In genomic region chr15:102188883-102189282, GRCm38 (mm10) we compare ENCODE assay signal across 12 mouse cellular contexts. TPM values are rescaled to one million over a fixed set of nuclear protein-coding genes. Genes with fewer than 3 reads are reported as not detected.
DNase-seq lines count a peak whose midpoint lies in the region; ATAC-seq and TF ChIP-seq lines count a peak whose summit lies in the region.
"Had no signal": no experiment of that assay in that cellular context is flagged by ENCODE, and none has a peak within 500 bp of the region (broad histone marks: within the 10 kb centered on the region; RNA-seq: fewer than 3 reads in every experiment).

No protein-coding gene starts in this region.

- DNase-seq in CH12.LX (ENCODE audit: extremely low read depth) = no peak
- peak; percentile 77 for DNase-seq in kidney, adult 11 months
- peak; percentile 70 to 83 for DNase-seq in kidney, postnatal 25 days
- no peak for DNase-seq in frontal cortex, adult 2 months (ENCODE audit: extremely low spot score in 1 of 2, low spot score in 1 of 2)
- DNase-seq: cerebellum, adult 11-12 months; embryo, embryonic 11 days; heart, adult 11 months; thymus, adult 18-20 months had no signal

- no peak overlapping the region for H3K9ac ChIP-seq in CH12.LX (ENCODE audit: insufficient read depth, low read depth)
- H3K9ac ChIP-seq in neural tube, embryonic 15.5 days (replicated peaks) = no peak overlapping the region
- H3K9ac ChIP-seq: midbrain, embryonic 13.5 days had no signal

- no peaks in the 10 kb centered on the region for H3K79me2 ChIP-seq in CH12.LX (replicated peaks; ENCODE audit: control insufficient read depth, extremely low read depth, insufficient read depth, poor library complexity, severe bottlenecking)

- H3K36me3 ChIP-seq in CH12.LX (replicated peaks in 1 of 2; ENCODE audit: control insufficient read depth in 1 of 2, insufficient read depth in 1 of 2, low read length in 1 of 2) = peaks cover 0 to 3% of the 10 kb centered on the region in 2 experiments
- peaks cover 67% of the 10 kb centered on the region for H3K36me3 ChIP-seq in E14TG2a.4 (ENCODE audit: insufficient read depth, low read length)
- peaks cover 6% of the 10 kb centered on the region; the same call in 1 of the 2 replicates for H3K36me3 ChIP-seq in neural tube, embryonic 15.5 days

- no peak for ATAC-seq in activated CD4-positive, CD25-positive, alpha-beta regulatory T cell, adult 4 months
- ATAC-seq in neural tube, embryonic 15.5 days (ENCODE audit: low FRiP score) = no peak
- ATAC-seq: midbrain, embryonic 13.5 days had no signal

- no peak for TF ChIP-seq CTCF in CH12.LX (conservative IDR thresholded peaks at IDR 0.05 in 1 of 2, IDR thresholded peaks at IDR 0.05 in 1 of 2; ENCODE audit: low read depth in 2 of 2, low read length in 2 of 2)
- no peak for TF ChIP-seq CTCF in E14TG2a.4 (conservative IDR thresholded peaks at IDR 0.05; ENCODE audit: low read length)

- H3K27me3 ChIP-seq in CH12.LX (replicated peaks) (peaks cover 2% of the 10 kb centered on the region), E14TG2a.4 (ENCODE audit: insufficient read depth, low read length) (no peaks in the 10 kb centered on the region)
- no peaks in the 10 kb centered on the region for H3K27me3 ChIP-seq in neural tube, embryonic 15.5 days (replicated peaks)
- H3K27me3 ChIP-seq: midbrain, embryonic 13.5 days had no signal

- TF ChIP-seq POLR2A in CH12.LX (IDR thresholded peaks at IDR 0.05; ENCODE audit: low read depth, low read length) = no peak

- H3K27ac ChIP-seq in CH12.LX (ENCODE audit: insufficient read depth, low read depth) = no peak overlapping the region
- H3K27ac ChIP-seq in neural tube, embryonic 15.5 days (replicated peaks) = no peak overlapping the region
- H3K27ac ChIP-seq: midbrain, embryonic 13.5 days had no signal

- H3K9me3 ChIP-seq in CH12.LX (replicated peaks; ENCODE audit: low read length) (no peaks in the 10 kb centered on the region), E14TG2a.4 (ENCODE audit: low read length) (no peaks in the 10 kb centered on the region)
- H3K9me3 ChIP-seq in neural tube, embryonic 15.5 days (replicated peaks) = no peaks in the 10 kb centered on the region
- H3K9me3 ChIP-seq: midbrain, embryonic 13.5 days had no signal

- dilution Hi-C loops in CH12.LX (cut with MboI; ENCODE audit: extremely low pct_ligation_motif_present, extremely low pct_unique_long_range_greater_than_20kb, low sequenced_read_pairs) = no loop called here

- H3K4me3 ChIP-seq in CH12.LX (replicated peaks in 1 of 3; ENCODE audit: low read depth in 2 of 3, low read length in 2 of 3, poor library complexity in 1 of 3) (no peak overlapping the region), E14TG2a.4 (replicated peaks; ENCODE audit: low read length) (peak overlapping the region; percentile 37; the same call in 1 of the 2 replicates)
- no peak overlapping the region for H3K4me3 ChIP-seq in neural tube, embryonic 15.5 days (replicated peaks)
- H3K4me3 ChIP-seq: midbrain, embryonic 13.5 days had no signal

- in situ Hi-C loops in CH12.LX (cut with MboI; ENCODE audit: low pct_ligation_motif_present, low pct_unique_long_range_greater_than_20kb, low sequenced_read_pairs) = no loop called here

- peaks cover 17 to 46% of the 10 kb centered on the region in 2 experiments for H3K4me1 ChIP-seq in CH12.LX (ENCODE audit: control insufficient read depth in 1 of 2, insufficient read depth in 2 of 2)
- H3K4me1 ChIP-seq in E14TG2a.4 (replicated peaks; ENCODE audit: low read depth, low read length) = peaks cover 80% of the 10 kb centered on the region
- H3K4me1 ChIP-seq in neural tube, embryonic 15.5 days = no peaks in the 10 kb centered on the region
- H3K4me1 ChIP-seq: midbrain, embryonic 13.5 days had no signal

- no peak overlapping the region for H3K4me2 ChIP-seq in CH12.LX (ENCODE audit: insufficient read depth, low read depth, poor library complexity, severe bottlenecking)
- H3K4me2 ChIP-seq in neural tube, embryonic 15.5 days = no peak overlapping the region
- H3K4me2 ChIP-seq: midbrain, embryonic 13.5 days had no signal

- no peak for TF ChIP-seq EP300 in CH12.LX (IDR thresholded peaks at IDR 0.05; ENCODE audit: low read length)

- 63% methylated on average over 6 of the region's 6 CpGs for WGBS in neural tube, embryonic 15.5 days

- TF ChIP-seq RAD21 in CH12.LX (IDR thresholded peaks at IDR 0.05; ENCODE audit: low read depth, low read length) = no peak

TF ChIP-seq in CH12.LX, 34 proteins besides CTCF, POLR2A, EP300 and RAD21:
- 0 out of 2 replicates have a peak, but pooled peaks have one; percentile 28 for TF ChIP-seq BHLHE40 (IDR thresholded peaks at IDR 0.05; ENCODE audit: low read depth, low read length)
- no peak for TF ChIP-seq JUND (conservative IDR thresholded peaks at IDR 0.05; ENCODE audit: low read depth, low read length)

RNA-seq across cellular contexts. Expression of gene Zfp740, which starts 14.2 kb away (rescaled TPM):
- total RNA-seq in CH12.LX (2012; rRNA removed) = 30.5 and 32.1 TPM in 2 replicates
- total RNA-seq in CH12.LX (2014; rRNA removed) = 46.1 and 51.9 TPM in 2 replicates
- 37.4 and 38.7 TPM in 2 replicates for polyA plus RNA-seq in CH12.LX (2012; ENCODE audit: insufficient read length, low read depth)
- 10 to 100 TPM; 21.5 to 23.1 TPM for polyA plus RNA-seq in activated CD4-positive, CD25-positive, alpha-beta regulatory T cell, adult 4 months (2017; shearing (Covaris generic))
- 45.1 and 48.7 TPM in 2 replicates for polyA plus RNA-seq in neural tube, embryonic 15.5 days (2015; fragmentation: Nextera tagmentation; extraction: Ambion mirVana)
- 52.4 and 62.1 TPM in 2 replicates for polyA plus RNA-seq in frontal cortex, adult 2 months (2012; rRNA removed)

RNA-seq across cellular contexts. Expression of gene Csad, which starts 15.6 kb away (rescaled TPM):
- 2.8 and 4.7 TPM in 2 replicates for total RNA-seq in CH12.LX (2012; rRNA removed)
- 3.6 and 3.7 TPM in 2 replicates for total RNA-seq in CH12.LX (2014; rRNA removed)
- 3.8 and 4.2 TPM in 2 replicates for polyA plus RNA-seq in CH12.LX (2012; ENCODE audit: insufficient read length, low read depth)
- 1 to 10 TPM; 6.6 to 9.3 TPM for polyA plus RNA-seq in activated CD4-positive, CD25-positive, alpha-beta regulatory T cell, adult 4 months (2017; shearing (Covaris generic))
- 33.6 and 43.7 TPM in 2 replicates for polyA plus RNA-seq in neural tube, embryonic 15.5 days (2015; fragmentation: Nextera tagmentation; extraction: Ambion mirVana)
- 32.9 and 42.0 TPM in 2 replicates for polyA plus RNA-seq in frontal cortex, adult 2 months (2012; rRNA removed)

RNA-seq across cellular contexts. Expression of gene Soat2, which starts 38.6 kb away (rescaled TPM):
- total RNA-seq in CH12.LX (2012; rRNA removed) = 3.7 and 10.4 TPM in 2 replicates
- 0.09 and 0.28 TPM in 2 replicates for total RNA-seq in CH12.LX (2014; rRNA removed)
- 0.56 and 0.65 TPM in 2 replicates for polyA plus RNA-seq in CH12.LX (2012; ENCODE audit: insufficient read length, low read depth)
- 1 to 10 TPM; 1.2 to 1.5 TPM for polyA plus RNA-seq in activated CD4-positive, CD25-positive, alpha-beta regulatory T cell, adult 4 months (2017; shearing (Covaris generic))
- 0.06 and 0.68 TPM in 2 replicates for polyA plus RNA-seq in neural tube, embryonic 15.5 days (2015; fragmentation: Nextera tagmentation; extraction: Ambion mirVana)
- 0.16 and 0.25 TPM in 2 replicates for polyA plus RNA-seq in frontal cortex, adult 2 months (2012; rRNA removed)
- polyA plus RNA-seq: midbrain, embryonic 13.5 days had no signal

RNA-seq across cellular contexts. Expression of gene Itgb7, which starts 42.9 kb away (rescaled TPM):
- total RNA-seq in CH12.LX (2012; rRNA removed) (10.1 and 17.7 TPM in 2 replicates), CH12.LX (2014; rRNA removed) (1.8 and 3.7 TPM in 2 replicates)
- polyA plus RNA-seq in CH12.LX (2012; ENCODE audit: insufficient read length, low read depth) = 2.8 and 4.2 TPM in 2 replicates
- 100 to 1,000 TPM; 511 to 537 TPM for polyA plus RNA-seq in activated CD4-positive, CD25-positive, alpha-beta regulatory T cell, adult 4 months (2017; shearing (Covaris generic))
- 1.1 and 11.0 TPM in 2 replicates for polyA plus RNA-seq in neural tube, embryonic 15.5 days (2015; fragmentation: Nextera tagmentation; extraction: Ambion mirVana)
- 0.74 and 0.84 TPM in 2 replicates for polyA plus RNA-seq in frontal cortex, adult 2 months (2012; rRNA removed)

RNA-seq across cellular contexts. Expression of gene Igfbp6, which starts 44.7 kb away (rescaled TPM):
- 0.38 TPM in 1 of 2 replicates, not detected in the other for total RNA-seq in CH12.LX (2012; rRNA removed)
- total RNA-seq in CH12.LX (2014; rRNA removed) = not detected in 2 replicates
- polyA plus RNA-seq in CH12.LX (2012; ENCODE audit: insufficient read length, low read depth) = not detected in 2 replicates
- polyA plus RNA-seq in activated CD4-positive, CD25-positive, alpha-beta regulatory T cell, adult 4 months (2017; shearing (Covaris generic)) = under 1 TPM in 1 of 2 experiments, not detected in 1; 0.81 TPM
- 3.2 and 3.5 TPM in 2 replicates for polyA plus RNA-seq in neural tube, embryonic 15.5 days (2015; fragmentation: Nextera tagmentation; extraction: Ambion mirVana)
- 46.3 and 51.8 TPM in 2 replicates for polyA plus RNA-seq in frontal cortex, adult 2 months (2012; rRNA removed)

Comparison
In these comparisons a context has a peak if more than half of its experiments do, and no peak if none do; other contexts are left out.
1. DNase-seq: peak in kidney, adult 11 months (single experiment) and kidney, postnatal 25 days (2 of 2); none in CH12.LX (single experiment) and frontal cortex, adult 2 months (0 of 2).